Mouse (Mus musculus) heart, embryonic 14.5 days (tissue): Measurements from ENCODE around the gene Slc39a5. TPM values are rescaled to one million over a fixed set of nuclear protein-coding genes. Genes with fewer than 3 reads are reported as not detected.

Experiments used
- ATAC-seq: fragments of 200-750 bp; cut with Nextera tagmentation; 2 replicates; pipeline ENCODE4 v1.8.0; 2017; ENCODE audit warnings: low read depth, moderate TSS enrichment; ENCODE audit not compliant: insufficient number of reproducible peaks, insufficient read depth, low FRiP score
- H3K27ac ChIP-seq, 2 experiments: fragments of 200-500 bp in 1 of 2; fragments of 300-500 bp in 1 of 2; sonication (generic) in 1 of 2; replicated peaks in 1 of 2; 2 replicates each; pipeline ENCODE4 v1.5.1; 2012 to 2014; ENCODE audit warnings: low read depth in 2 of 2, low read length in 2 of 2, control low read depth in 1 of 2, mild to moderate bottlenecking in 1 of 2, mixed read lengths in 1 of 2; ENCODE audit not compliant: control insufficient read depth in 1 of 2, insufficient read depth in 1 of 2
- H3K27me3 ChIP-seq: fragments of 300-500 bp; sonication (generic); 2 replicates; pipeline ENCODE4 v1.6.1; 2014; ENCODE audit warnings: mild to moderate bottlenecking, low read length, control low read depth; ENCODE audit not compliant: control insufficient read depth, insufficient read depth
- H3K36me3 ChIP-seq: fragments of 300-500 bp; sonication (generic); 2 replicates; pipeline ENCODE4 v1.6.1; 2014; ENCODE audit warnings: mild to moderate bottlenecking, control low read depth, low read length, mixed read lengths; ENCODE audit not compliant: control insufficient read depth, insufficient read depth
- H3K4me1 ChIP-seq, 2 experiments: fragments of 200-500 bp in 1 of 2; fragments of 300-500 bp in 1 of 2; sonication (generic) in 1 of 2; 2 replicates each; pipeline ENCODE4 v1.6.1; 2012 to 2014; ENCODE audit warnings: low read length in 2 of 2, control low read depth in 1 of 2, mixed read lengths in 1 of 2; ENCODE audit not compliant: control insufficient read depth in 2 of 2, insufficient read depth in 2 of 2
- H3K4me2 ChIP-seq: fragments of 300-500 bp; sonication (generic); 2 replicates; pipeline ENCODE4 v1.6.1; 2014; ENCODE audit warnings: mild to moderate bottlenecking, low read length
- H3K4me3 ChIP-seq, 2 experiments: fragments of 200-500 bp in 1 of 2; fragments of 300-500 bp in 1 of 2; sonication (generic) in 1 of 2; 2 replicates each; pipeline ENCODE4 v1.5.1; 2012 to 2014; ENCODE audit warnings: low read length in 2 of 2, mild to moderate bottlenecking in 2 of 2, control low read depth in 1 of 2, low read depth in 1 of 2, moderate library complexity in 1 of 2; ENCODE audit not compliant: control insufficient read depth in 1 of 2, insufficient read depth in 1 of 2
- H3K9ac ChIP-seq: fragments of 300-500 bp; sonication (generic); 2 replicates; pipeline ENCODE4 v1.6.1; 2014; ENCODE audit warnings: mild to moderate bottlenecking, low read length
- H3K9me3 ChIP-seq: fragments of 300-500 bp; sonication (generic); 2 replicates; pipeline ENCODE4 v1.6.1; 2016; ENCODE audit warnings: low read length, control low read depth; ENCODE audit not compliant: control insufficient read depth
- WGBS: fragments of 180-500 bp; shearing (Covaris S2); extraction: QIAGEN DNeasy Blood & Tissue Kit; methylation state at CpG from one replicate; pipeline ENCODE4 v1.1.7; 2014; 5-methylcytosine and 5-hydroxymethylcytosine counted together
- microRNA-seq: library from miRNA; unstranded; fragments of <30 nt; microRNA quantifications from one replicate; pipeline ENCODE4, GENCODE M21; 2016
- polyA plus RNA-seq: library from polyadenylated mRNA; unstranded; fragments of >200 nt; fragmentation: Nextera tagmentation; extraction: Ambion mirVana; gene quantifications from 2 replicates; pipeline ENCODE4 v1.2.1, GENCODE M21; 2014

The Slc39a5 gene
- polyA plus RNA-seq, 1 experiment from 2014 or later, result not detected

DNA sequence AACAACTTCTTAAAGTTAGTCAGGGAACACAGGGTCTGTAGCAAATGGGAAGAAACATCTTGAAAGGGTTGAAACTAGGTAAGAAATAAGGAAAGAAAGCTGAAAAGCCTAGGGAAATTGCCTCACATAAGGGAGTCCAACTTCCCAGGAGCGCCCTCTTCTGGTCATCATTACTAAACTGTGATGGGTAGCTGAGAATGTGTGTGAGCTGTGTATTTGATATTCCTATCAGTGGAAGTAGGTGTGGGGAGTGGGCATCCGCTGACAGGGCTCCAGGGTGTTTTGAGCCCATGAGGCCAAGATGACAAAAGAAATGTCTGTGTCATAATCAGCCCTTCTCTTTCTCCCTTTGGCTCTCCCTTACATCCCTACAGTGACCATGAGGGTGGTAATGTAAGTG, 42.2 kb downstream of the Slc39a5 start:
- Histone ChIP-seq H3K27ac (no peak overlapping the region), H3K27me3 (no peaks in the 10 kb centered on the region), H3K9me3 (no peaks in the 10 kb centered on the region), H3K4me1 (no peaks in the 10 kb centered on the region), H3K9ac (no peak overlapping the region), H3K4me3 (no peak overlapping the region), H3K36me3 (peaks cover 99% of the 10 kb centered on the region), H3K4me2 (no peak overlapping the region)
- WGBS, result 44% methylated on average over 2 of the region's 2 CpGs
- ATAC-seq, result no peak

GRCm38 (mm10) chr10:128347541-128347940, 53.5 kb downstream of the Slc39a5 start:
- WGBS, result 86% methylated on average over 8 of the region's 8 CpGs
- Histone ChIP-seq H3K36me3 (peaks cover 40% of the 10 kb centered on the region), H3K4me2 (no peak overlapping the region), H3K27ac (no peak overlapping the region), H3K9me3 (no peaks in the 10 kb centered on the region), H3K27me3 (no peaks in the 10 kb centered on the region), H3K9ac (no peak overlapping the region), H3K4me1 (peaks cover 5 to 34% of the 10 kb centered on the region in 2 experiments), H3K4me3 (no peak overlapping the region)
- ATAC-seq, result no peak

Small RNAs within 50 kb of the gene (microRNA-seq; reads per million reads assigned to microRNA genes)
- not detected for gene Gm25361
- not detected for gene Gm26308
- gene Mir6914, result not detected
- 1.1 reads per million for gene Mir6915

Other genes with a start within 250 kb of the Slc39a5 start
- 32.3 and 32.6 TPM in 2 replicates for gene Rbms2, start 220.9 kb downstream of the Slc39a5 start, polyA plus RNA-seq
- 0.54 and 1.1 TPM in 2 replicates for gene Gls2, start 206.8 kb downstream of the Slc39a5 start, polyA plus RNA-seq
- 44.2 and 47.6 TPM in 2 replicates for gene Spryd4, start 189.4 kb downstream of the Slc39a5 start, polyA plus RNA-seq
- gene Mip, start 175.4 kb downstream of the Slc39a5 start, polyA plus RNA-seq, result not detected in 2 replicates
- 23.6 and 25.2 TPM in 2 replicates for gene Timeless, start 169.2 kb downstream of the Slc39a5 start, polyA plus RNA-seq
- 0.15 TPM in 1 of 2 replicates, not detected in the other for gene Apon, start 147.1 kb downstream of the Slc39a5 start, polyA plus RNA-seq
- not detected in 2 replicates for gene Apof, start 132.6 kb downstream of the Slc39a5 start, polyA plus RNA-seq
- 10.0 and 10.9 TPM in 2 replicates for gene Stat2, start 130.7 kb downstream of the Slc39a5 start, polyA plus RNA-seq
- 3.3 and 4.3 TPM in 2 replicates for gene Il23a, start 102.5 kb downstream of the Slc39a5 start, polyA plus RNA-seq
- 28.8 and 29.6 TPM in 2 replicates for gene Pan2, start 97.9 kb downstream of the Slc39a5 start, polyA plus RNA-seq
- gene Cnpy2, start 78.8 kb downstream of the Slc39a5 start, polyA plus RNA-seq, result 213 and 243 TPM in 2 replicates
- gene Cs, start 63.5 kb downstream of the Slc39a5 start, polyA plus RNA-seq, result 493 and 524 TPM in 2 replicates
- gene Coq10a, start 32.2 kb downstream of the Slc39a5 start, polyA plus RNA-seq, result 23.5 TPM in 2 replicates
- gene Ankrd52, start 24.1 kb downstream of the Slc39a5 start, polyA plus RNA-seq, result 7.9 and 9.9 TPM in 2 replicates
- gene Nabp2, start 10.3 kb upstream of the Slc39a5 start, polyA plus RNA-seq, result 64.5 and 66.6 TPM in 2 replicates
- gene Rnf41, start 10.4 kb upstream of the Slc39a5 start, polyA plus RNA-seq, result 23.7 and 24.6 TPM in 2 replicates
- gene Smarcc2, start 58.0 kb upstream of the Slc39a5 start, polyA plus RNA-seq, result 62.4 and 63.7 TPM in 2 replicates
- 1,060 and 1,246 TPM in 2 replicates for gene Myl6, start 92.9 kb upstream of the Slc39a5 start, polyA plus RNA-seq
- 5.0 and 5.5 TPM in 2 replicates for gene Myl6b, start 97.5 kb upstream of the Slc39a5 start, polyA plus RNA-seq
- 17.3 and 17.8 TPM in 2 replicates for gene Esyt1, start 124.6 kb upstream of the Slc39a5 start, polyA plus RNA-seq
- 7.3 and 8.2 TPM in 2 replicates for gene Zc3h10, start 146.5 kb upstream of the Slc39a5 start, polyA plus RNA-seq
- gene Rpl41, start 148.1 kb upstream of the Slc39a5 start, polyA plus RNA-seq, result 2,755 and 3,168 TPM in 2 replicates
- 123 TPM in 2 replicates for gene Pa2g4, start 164.8 kb upstream of the Slc39a5 start, polyA plus RNA-seq
- gene Erbb3, start 188.4 kb upstream of the Slc39a5 start, polyA plus RNA-seq, result 2.9 and 3.5 TPM in 2 replicates
- 540 and 605 TPM in 2 replicates for gene Rps26, start 225.5 kb upstream of the Slc39a5 start, polyA plus RNA-seq
- 1.5 and 1.8 TPM in 2 replicates for gene Ikzf4, start 244.8 kb upstream of the Slc39a5 start, polyA plus RNA-seq